Mouse (Mus musculus) midbrain, embryonic 10.5 days (tissue): ENCODE results near the gene Kremen1. TPM values are rescaled to one million over a fixed set of nuclear protein-coding genes. Genes with fewer than 3 reads are reported as not detected.
A peak's percentile ranks its signal among the peaks of the same experiment; 100 is the strongest.

Experiments
- DNase-seq: peaks from one replicate; pipeline ENCODE4 v3.0.0-alpha.2; 2017; ENCODE audit warnings: low spot score
- H3K27ac ChIP-seq: fragments of 300-500 bp; sonication (generic); replicated peaks from 2 replicates; pipeline ENCODE4 v1.5.1; 2016; ENCODE audit warnings: mild to moderate bottlenecking
- H3K27me3 ChIP-seq: fragments of 300-500 bp; sonication (generic); 2 replicates; pipeline ENCODE4 v1.6.1; 2016; ENCODE audit warnings: low read depth, mild to moderate bottlenecking; ENCODE audit not compliant: poor library complexity, severe bottlenecking
- H3K36me3 ChIP-seq: fragments of 300-500 bp; sonication (generic); 2 replicates; pipeline ENCODE4 v1.6.1; 2016; ENCODE audit warnings: mild to moderate bottlenecking, moderate library complexity
- H3K4me1 ChIP-seq: fragments of 300-500 bp; sonication (generic); 2 replicates; pipeline ENCODE4 v1.6.1; 2016
- H3K4me3 ChIP-seq: fragments of 300-500 bp; sonication (generic); 2 replicates; pipeline ENCODE4 v1.5.1; 2016; ENCODE audit warnings: mild to moderate bottlenecking, moderate library complexity
- H3K9me3 ChIP-seq: fragments of 300-500 bp; sonication (generic); replicated peaks from 2 replicates; pipeline ENCODE4 v1.6.1; 2016; ENCODE audit warnings: mild to moderate bottlenecking
- WGBS: fragments of 180-500 bp; shearing (Covaris S2); methylation state at CpG from one replicate; pipeline ENCODE4 v1.1.7; 2016; 5-methylcytosine and 5-hydroxymethylcytosine counted together
- polyA plus RNA-seq: library from polyadenylated mRNA; unstranded; fragments of >200 nt; fragmentation: Nextera tagmentation; extraction: Ambion mirVana; gene quantifications from 2 replicates; pipeline ENCODE4 v1.2.1, GENCODE M21; 2016

The Kremen1 gene
- polyA plus RNA-seq, 1 experiment from 2014 or later, result 11.1 TPM

- Histone ChIP-seq H3K36me3 (peaks cover 28% of the 10 kb centered on the region), H3K4me3 (no peak overlapping the region), H3K27ac (peak overlapping the region; percentile 39), H3K9me3 (no peaks in the 10 kb centered on the region), H3K4me1 (peaks cover 36% of the 10 kb centered on the region), H3K27me3 (no peaks in the 10 kb centered on the region)
- no peak for DNase-seq
- 76% methylated on average over 1 of the region's 1 CpGs for WGBS
Observed at GRCm38 (mm10) chr11:5193576-5193881, 67.8 kb downstream of the Kremen1 start.

- no peaks in the 10 kb centered on the region for H3K9me3 ChIP-seq
- peak overlapping the region; percentile 39 for H3K27ac ChIP-seq
- H3K36me3 ChIP-seq, result peaks cover 23% of the 10 kb centered on the region
- no peak for DNase-seq
- 84% methylated on average over 8 of the region's 8 CpGs for WGBS
- no peaks in the 10 kb centered on the region for H3K27me3 ChIP-seq
- no peak overlapping the region for H3K4me3 ChIP-seq
- H3K4me1 ChIP-seq, result peaks cover 36% of the 10 kb centered on the region
Observed at GRCm38 (mm10) chr11:5192840-5193575, 68.3 kb downstream of the Kremen1 start.

- Histone ChIP-seq H3K36me3 (peaks cover 15% of the 10 kb centered on the region), H3K27ac (no peak overlapping the region), H3K4me3 (no peak overlapping the region), H3K9me3 (no peaks in the 10 kb centered on the region), H3K4me1 (peaks cover 39% of the 10 kb centered on the region), H3K27me3 (no peaks in the 10 kb centered on the region)
- DNase-seq, result no peak
- 56% methylated on average over 9 of the region's 9 CpGs for whole genome bisulfite sequencing
Observed at GRCm38 (mm10) chr11:5192084-5192516, 69.3 kb downstream of the Kremen1 start.

- H3K4me3 ChIP-seq, result no peak overlapping the region
- peaks cover 9% of the 10 kb centered on the region for H3K36me3 ChIP-seq
- peak overlapping the region; percentile 46; the same call in 1 of the 2 replicates for H3K27ac ChIP-seq
- H3K4me1 ChIP-seq, result peaks cover 41% of the 10 kb centered on the region
- DNase-seq, result no peak
- H3K27me3 ChIP-seq, result no peaks in the 10 kb centered on the region
- H3K9me3 ChIP-seq, result no peaks in the 10 kb centered on the region
- 69% methylated on average over 9 of the region's 9 CpGs for WGBS
Observed at GRCm38 (mm10) chr11:5189239-5189933, 72.0 kb downstream of the Kremen1 start.

GRCm38 (mm10) chr11:5188170-5188569, 73.2 kb downstream of the Kremen1 start:
- Histone ChIP-seq H3K36me3 (no peaks in the 10 kb centered on the region), H3K27ac (no peak overlapping the region), H3K27me3 (no peaks in the 10 kb centered on the region), H3K9me3 (no peaks in the 10 kb centered on the region), H3K4me3 (no peak overlapping the region), H3K4me1 (peaks cover 45% of the 10 kb centered on the region)
- no peak for DNase-seq
- 92% methylated on average over 4 of the region's 4 CpGs for WGBS

- H3K9me3 ChIP-seq, result no peaks in the 10 kb centered on the region
- no peaks in the 10 kb centered on the region for H3K36me3 ChIP-seq
- H3K27ac ChIP-seq, result peak overlapping the region; percentile 74
- peaks cover 34% of the 10 kb centered on the region for H3K4me1 ChIP-seq
- DNase-seq, result no peak
- WGBS, result 72% methylated on average over 9 of the region's 9 CpGs
- no peak overlapping the region for H3K4me3 ChIP-seq
- H3K27me3 ChIP-seq, result no peaks in the 10 kb centered on the region
Observed at GRCm38 (mm10) chr11:5184832-5185231, 76.5 kb downstream of the Kremen1 start.

- Histone ChIP-seq H3K4me3 (no peak overlapping the region), H3K27ac (peak overlapping the region; percentile 74), H3K27me3 (no peaks in the 10 kb centered on the region; the same call in 1 of the 2 replicates), H3K36me3 (no peaks in the 10 kb centered on the region), H3K9me3 (no peaks in the 10 kb centered on the region), H3K4me1 (peaks cover 28% of the 10 kb centered on the region)
- peak; percentile 28 for DNase-seq
- 23% methylated on average over 9 of the region's 9 CpGs for WGBS
Observed at GRCm38 (mm10) chr11:5184250-5184649, 77.1 kb downstream of the Kremen1 start.

- 73% methylated on average over 4 of the region's 4 CpGs for WGBS
- no peak overlapping the region for H3K4me3 ChIP-seq
- H3K27me3 ChIP-seq, result peaks cover 5% of the 10 kb centered on the region
Observed at GRCm38 (mm10) chr11:5182870-5183269, 78.5 kb downstream of the Kremen1 start.

GRCm38 (mm10) chr11:5181850-5182404, 79.4 kb downstream of the Kremen1 start:
- no peaks in the 10 kb centered on the region for H3K9me3 ChIP-seq
- peaks cover 5% of the 10 kb centered on the region for H3K27me3 ChIP-seq
- H3K36me3 ChIP-seq, result no peaks in the 10 kb centered on the region
- no peak overlapping the region for H3K4me3 ChIP-seq
- H3K27ac ChIP-seq, result no peak overlapping the region
- 23% methylated on average over 13 of the region's 13 CpGs for WGBS
- peak; percentile 85 for DNase-seq
- peaks cover 30% of the 10 kb centered on the region for H3K4me1 ChIP-seq

More at GRCm38 (mm10) chr11:5182870-5183269, 78.5 kb downstream of the Kremen1 start:
- H3K9me3 ChIP-seq, result no peaks in the 10 kb centered on the region
- no peak for DNase-seq
- H3K4me1 ChIP-seq, result peaks cover 34% of the 10 kb centered on the region
- no peaks in the 10 kb centered on the region for H3K36me3 ChIP-seq
- no peak overlapping the region for H3K27ac ChIP-seq

- 50% methylated on average over 8 of the region's 8 CpGs for WGBS
- DNase-seq, result no peak
Observed at GRCm38 (mm10) chr11:5179391-5179790, 82.0 kb downstream of the Kremen1 start.

GRCm38 (mm10) chr11:5177171-5177570, 84.2 kb downstream of the Kremen1 start:
- Histone ChIP-seq H3K27me3 (peaks cover 9% of the 10 kb centered on the region), H3K27ac (no peak overlapping the region), H3K36me3 (no peaks in the 10 kb centered on the region), H3K4me1 (peaks cover 17% of the 10 kb centered on the region), H3K4me3 (no peak overlapping the region), H3K9me3 (no peaks in the 10 kb centered on the region)
- no peak for DNase-seq
- WGBS, result 83% methylated on average over 12 of the region's 12 CpGs

More at GRCm38 (mm10) chr11:5179391-5179790, 82.0 kb downstream of the Kremen1 start:
- peaks cover 16% of the 10 kb centered on the region for H3K4me1 ChIP-seq
- H3K27me3 ChIP-seq, result peaks cover 5% of the 10 kb centered on the region
- H3K36me3 ChIP-seq, result no peaks in the 10 kb centered on the region
- H3K27ac ChIP-seq, result no peak overlapping the region
- no peaks in the 10 kb centered on the region for H3K9me3 ChIP-seq
- H3K4me3 ChIP-seq, result no peak overlapping the region

GRCm38 (mm10) chr11:5176685-5177084, 84.7 kb downstream of the Kremen1 start:
- Histone ChIP-seq H3K27ac (peak overlapping the region; percentile 34; the same call in 1 of the 2 replicates), H3K4me1 (peaks cover 20% of the 10 kb centered on the region), H3K36me3 (no peaks in the 10 kb centered on the region), H3K9me3 (no peaks in the 10 kb centered on the region), H3K4me3 (no peak overlapping the region), H3K27me3 (peaks cover 9% of the 10 kb centered on the region)
- no peak for DNase-seq
- 87% methylated on average over 8 of the region's 8 CpGs for WGBS

- Histone ChIP-seq H3K27me3 (peaks cover 9% of the 10 kb centered on the region), H3K4me1 (peaks cover 20% of the 10 kb centered on the region), H3K4me3 (no peak overlapping the region), H3K9me3 (no peaks in the 10 kb centered on the region), H3K36me3 (no peaks in the 10 kb centered on the region), H3K27ac (no peak overlapping the region)
- DNase-seq, result no peak
- 85% methylated on average over 2 of the region's 2 CpGs for WGBS
Observed at GRCm38 (mm10) chr11:5175866-5176265, 85.5 kb downstream of the Kremen1 start.
